Mouse (Mus musculus) adrenal gland, adult (tissue): ENCODE data around the gene Dbil5.
A peak's percentile ranks its signal among the peaks of the same experiment; 100 is the strongest.

Source experiments
- DNase-seq, 2 experiments: peaks; one replicate each; pipeline ENCODE4 v3.0.0; 2022 to 2023; ENCODE audit warnings: low spot score in 1 of 2; ENCODE audit not compliant: inconsistent age in 2 of 2

Dbil5 gene

GRCm38 (mm10) chr11:76225051-76225450 lies 7.6 kb downstream of the Dbil5 start:
- no peak for DNase-seq

GRCm38 (mm10) chr11:76236136-76236535 lies 18.7 kb downstream of the Dbil5 start:
- DNase-seq, result no peak

- no peak for DNase-seq
Observed at GRCm38 (mm10) chr11:76239750-76240149, 22.3 kb downstream of the Dbil5 start.

- peak; percentile 93 to 97 for DNase-seq
Observed at GRCm38 (mm10) chr11:76242901-76243810, 25.7 kb downstream of the Dbil5 start, which contains the start of the genes Mrm3 and Glod4. Mrm3 (plus strand) TSS chr11:76243715. Glod4 (minus strand) TSS chr11:76243725.

- peak in 1 of 2 experiments; percentile 48 for DNase-seq
Observed at GRCm38 (mm10) chr11:76243811-76244546, 26.6 kb downstream of the Dbil5 start.

GRCm38 (mm10) chr11:76246439-76246838 lies 29.0 kb downstream of the Dbil5 start:
- DNase-seq, result no peak

- DNase-seq, result no peak
Observed at GRCm38 (mm10) chr11:76247239-76247638, 29.8 kb downstream of the Dbil5 start.

- no peak for DNase-seq
Observed at GRCm38 (mm10) chr11:76252036-76252435, 34.6 kb downstream of the Dbil5 start.

- DNase-seq, result peak; percentile 85 to 96
Observed at GRCm38 (mm10) chr11:76253145-76253917, 35.9 kb downstream of the Dbil5 start.

- peak in 1 of 2 experiments; percentile 40 for DNase-seq
Observed at GRCm38 (mm10) chr11:76253918-76254264, 36.5 kb downstream of the Dbil5 start.

- DNase-seq, result peak; percentile 61 to 88
Observed at GRCm38 (mm10) chr11:76255431-76256001, 38.1 kb downstream of the Dbil5 start.

GRCm38 (mm10) chr11:76256129-76256528 lies 38.7 kb downstream of the Dbil5 start:
- no peak for DNase-seq

- no peak for DNase-seq
Observed at GRCm38 (mm10) chr11:76257386-76257785, 40.0 kb downstream of the Dbil5 start.

GRCm38 (mm10) chr11:76258511-76258910 lies 41.1 kb downstream of the Dbil5 start:
- no peak for DNase-seq

- no peak for DNase-seq
Observed at GRCm38 (mm10) chr11:76260208-76261050, 43.0 kb downstream of the Dbil5 start.

- no peak for DNase-seq
Observed at GRCm38 (mm10) chr11:76261224-76261623, 43.8 kb downstream of the Dbil5 start.

- peak in 1 of 2 experiments; percentile 50 for DNase-seq
Observed at GRCm38 (mm10) chr11:76262611-76263351, 45.4 kb downstream of the Dbil5 start.

- DNase-seq, result peak in 1 of 2 experiments; percentile 62
Observed at GRCm38 (mm10) chr11:76267550-76267949, 50.1 kb downstream of the Dbil5 start.

GRCm38 (mm10) chr11:76268001-76268459 lies 50.6 kb downstream of the Dbil5 start:
- DNase-seq, result peak in 1 of 2 experiments; percentile 57
